Mouse (Mus musculus): ENCODE measurements around the gene Slc12a7.

The Slc12a7 gene

GRCm38 (mm10) chr13:73760126-73760525 lies 27.2 kb downstream of the Slc12a7 start:
- CTCF ChIA-PET = no interaction called here

- CTCF ChIA-PET = no interaction called here
Measured at GRCm38 (mm10) chr13:73762938-73763337, 30.0 kb downstream of the Slc12a7 start.

- CTCF ChIA-PET = no interaction called here
Measured at GRCm38 (mm10) chr13:73763439-73764255, 30.8 kb downstream of the Slc12a7 start.

- CTCF ChIA-PET = interaction anchor here (0.6 kb wide), 1 partner anchor 27 kb away, joined by 6 read pairs; no protein-coding TSS in a partner anchor
Measured at GRCm38 (mm10) chr13:73764256-73764775, 31.4 kb downstream of the Slc12a7 start.

- CTCF ChIA-PET = no interaction called here
Measured at GRCm38 (mm10) chr13:73765393-73765792, 32.5 kb downstream of the Slc12a7 start.

- CTCF ChIA-PET = no interaction called here
Measured at GRCm38 (mm10) chr13:73767224-73767623, 34.3 kb downstream of the Slc12a7 start.

GRCm38 (mm10) chr13:73767754-73768153 lies 34.9 kb downstream of the Slc12a7 start:
- CTCF ChIA-PET = no interaction called here

- CTCF ChIA-PET = no interaction called here
Measured at GRCm38 (mm10) chr13:73768311-73768710, 35.4 kb downstream of the Slc12a7 start.

- CTCF ChIA-PET = no interaction called here
Measured at GRCm38 (mm10) chr13:73769916-73770682, 37.2 kb downstream of the Slc12a7 start.

- CTCF ChIA-PET = no interaction called here
Measured at GRCm38 (mm10) chr13:73771131-73771530, 38.2 kb downstream of the Slc12a7 start.

GRCm38 (mm10) chr13:73772655-73773054 lies 39.8 kb downstream of the Slc12a7 start:
- CTCF ChIA-PET = no interaction called here

- CTCF ChIA-PET = no interaction called here
Measured at GRCm38 (mm10) chr13:73773519-73774205, 40.8 kb downstream of the Slc12a7 start.

GRCm38 (mm10) chr13:73775786-73776185 lies 42.9 kb downstream of the Slc12a7 start:
- CTCF ChIA-PET = no interaction called here

GRCm38 (mm10) chr13:73777578-73777977 lies 44.7 kb downstream of the Slc12a7 start:
- CTCF ChIA-PET = no interaction called here

- CTCF ChIA-PET = no interaction called here
Measured at GRCm38 (mm10) chr13:73782486-73782885, 49.6 kb downstream of the Slc12a7 start.

GRCm38 (mm10) chr13:73792176-73792575 lies 59.3 kb downstream of the Slc12a7 start:
- CTCF ChIA-PET = interaction anchor here (0.9 kb wide), 1 partner anchor 28 kb away, joined by 6 read pairs; no protein-coding TSS in a partner anchor

- CTCF ChIA-PET = no interaction called here
Measured at GRCm38 (mm10) chr13:73793171-73793570, 60.3 kb downstream of the Slc12a7 start.

- CTCF ChIA-PET = no interaction called here
Measured at GRCm38 (mm10) chr13:73799110-73799509, 66.2 kb downstream of the Slc12a7 start.

- CTCF ChIA-PET = interaction anchor here (0.6 kb wide), 1 partner anchor 12 kb away, joined by 3 read pairs; no protein-coding TSS in a partner anchor
Measured at GRCm38 (mm10) chr13:73803450-73804178, 70.7 kb downstream of the Slc12a7 start.

GRCm38 (mm10) chr13:73804914-73805313 lies 72.0 kb downstream of the Slc12a7 start:
- CTCF ChIA-PET = no interaction called here

- CTCF ChIA-PET = no interaction called here
Measured at GRCm38 (mm10) chr13:73812936-73813335, 80.0 kb downstream of the Slc12a7 start.

Measured in spleen, embryonic (tissue).